Mouse (Mus musculus) embryonic facial prominence, embryonic 13.5 days (tissue): Measurements from ENCODE around the gene Oxa1l. TPM values are rescaled to one million over a fixed set of nuclear protein-coding genes. Genes with fewer than 3 reads are reported as not detected.

Experiments used
- ATAC-seq: fragments of 200-750 bp; cut with Nextera tagmentation; 2 replicates; pipeline ENCODE4 v1.8.0; 2017; ENCODE audit warnings: low read depth; ENCODE audit not compliant: insufficient number of reproducible peaks, insufficient read depth, low FRiP score, low TSS enrichment
- H3K27ac ChIP-seq: fragments of 300-500 bp; sonication (generic); 2 replicates; pipeline ENCODE4 v1.5.1; 2015; ENCODE audit warnings: moderate library complexity, mild to moderate bottlenecking, inconsistent platforms
- H3K27me3 ChIP-seq: fragments of 300-500 bp; sonication (generic); 2 replicates; pipeline ENCODE4 v1.6.1; 2015; ENCODE audit warnings: mild to moderate bottlenecking, inconsistent platforms
- H3K36me3 ChIP-seq: fragments of 300-500 bp; sonication (generic); 2 replicates; pipeline ENCODE4 v1.6.1; 2015; ENCODE audit warnings: mild to moderate bottlenecking, inconsistent platforms
- H3K4me1 ChIP-seq: fragments of 300-500 bp; sonication (generic); 2 replicates; pipeline ENCODE4 v1.6.1; 2015; ENCODE audit warnings: inconsistent platforms
- H3K4me2 ChIP-seq: fragments of 300-500 bp; sonication (generic); 2 replicates; pipeline ENCODE4 v1.6.1; 2015; ENCODE audit warnings: moderate library complexity, mild to moderate bottlenecking, inconsistent platforms
- H3K4me3 ChIP-seq: fragments of 300-500 bp; sonication (generic); 2 replicates; pipeline ENCODE4 v1.5.1; 2015; ENCODE audit warnings: mild to moderate bottlenecking, inconsistent platforms
- H3K9ac ChIP-seq: fragments of 300-500 bp; sonication (generic); 2 replicates; pipeline ENCODE4 v1.6.1; 2015; ENCODE audit warnings: mild to moderate bottlenecking, inconsistent platforms
- H3K9me3 ChIP-seq: fragments of 300-500 bp; sonication (generic); 2 replicates; pipeline ENCODE4 v1.6.1; 2016; ENCODE audit warnings: inconsistent platforms
- WGBS: fragments of 180-500 bp; shearing (Covaris S2); methylation state at CpG from one replicate; pipeline ENCODE4 v1.1.7; 2015; ENCODE audit warnings: mixed read lengths; 5-methylcytosine and 5-hydroxymethylcytosine counted together
- polyA plus RNA-seq: library from polyadenylated mRNA; unstranded; fragments of >200 nt; fragmentation: Nextera tagmentation; extraction: Ambion mirVana; gene quantifications from 2 replicates; pipeline ENCODE4 v1.2.1, GENCODE M21; 2015

The Oxa1l gene
- polyA plus RNA-seq, 1 experiment from 2014 or later = 49.4 TPM

GRCm38 (mm10) chr14:54375916-54376315, 15.3 kb downstream of the Oxa1l start:
- no peaks in the 10 kb centered on the region for H3K4me1 ChIP-seq
- H3K27ac ChIP-seq = no peak overlapping the region
- peaks cover 8% of the 10 kb centered on the region for H3K36me3 ChIP-seq
- WGBS = 76% methylated on average over 3 of the region's 3 CpGs
- ATAC-seq = no peak
- no peak overlapping the region for H3K4me2 ChIP-seq
- H3K4me3 ChIP-seq = no peak overlapping the region
- no peak overlapping the region for H3K9ac ChIP-seq
- H3K27me3 ChIP-seq = no peaks in the 10 kb centered on the region
- no peaks in the 10 kb centered on the region for H3K9me3 ChIP-seq

- WGBS = 86% methylated on average over 6 of the region's 6 CpGs
- H3K9me3 ChIP-seq = no peaks in the 10 kb centered on the region
- no peak overlapping the region for H3K27ac ChIP-seq
- H3K4me3 ChIP-seq = no peak overlapping the region
- H3K4me1 ChIP-seq = no peaks in the 10 kb centered on the region
- ATAC-seq = no peak
- no peak overlapping the region for H3K4me2 ChIP-seq
- no peaks in the 10 kb centered on the region for H3K27me3 ChIP-seq
- no peak overlapping the region for H3K9ac ChIP-seq
- H3K36me3 ChIP-seq = 0 out of 2 replicates have a peak, but pooled peaks cover 3% of the 10 kb centered on the region
Observed at GRCm38 (mm10) chr14:54377166-54377565, 16.5 kb downstream of the Oxa1l start.

GRCm38 (mm10) chr14:54379571-54379970, 18.9 kb downstream of the Oxa1l start:
- no peaks in the 10 kb centered on the region for H3K9me3 ChIP-seq
- ATAC-seq = no peak
- no peak overlapping the region for H3K4me2 ChIP-seq
- H3K27me3 ChIP-seq = no peaks in the 10 kb centered on the region
- no peak overlapping the region for H3K9ac ChIP-seq
- no peaks in the 10 kb centered on the region for H3K4me1 ChIP-seq
- H3K4me3 ChIP-seq = no peak overlapping the region
- WGBS = 79% methylated on average over 13 of the region's 13 CpGs
- H3K36me3 ChIP-seq = no peaks in the 10 kb centered on the region
- no peak overlapping the region for H3K27ac ChIP-seq

GRCm38 (mm10) chr14:54380616-54381015, 20.0 kb downstream of the Oxa1l start:
- ATAC-seq = no peak
- Histone ChIP-seq H3K4me3 (no peak overlapping the region), H3K9ac (no peak overlapping the region), H3K36me3 (no peaks in the 10 kb centered on the region), H3K9me3 (no peaks in the 10 kb centered on the region), H3K27ac (no peak overlapping the region), H3K27me3 (no peaks in the 10 kb centered on the region), H3K4me1 (no peaks in the 10 kb centered on the region), H3K4me2 (no peak overlapping the region)
- WGBS = 77% methylated on average over 4 of the region's 4 CpGs

GRCm38 (mm10) chr14:54381816-54382215, 21.2 kb downstream of the Oxa1l start:
- H3K27ac ChIP-seq = no peak overlapping the region
- no peak overlapping the region for H3K4me3 ChIP-seq
- H3K4me1 ChIP-seq = no peaks in the 10 kb centered on the region
- H3K9ac ChIP-seq = no peak overlapping the region
- no peak overlapping the region for H3K4me2 ChIP-seq
- H3K27me3 ChIP-seq = no peaks in the 10 kb centered on the region
- 78% methylated on average over 10 of the region's 10 CpGs for WGBS
- no peaks in the 10 kb centered on the region for H3K9me3 ChIP-seq
- H3K36me3 ChIP-seq = no peaks in the 10 kb centered on the region
- ATAC-seq = no peak

- no peaks in the 10 kb centered on the region for H3K27me3 ChIP-seq
- H3K4me1 ChIP-seq = no peaks in the 10 kb centered on the region
- no peak overlapping the region for H3K4me2 ChIP-seq
Observed at GRCm38 (mm10) chr14:54382641-54383040, 22.0 kb downstream of the Oxa1l start.

GRCm38 (mm10) chr14:54383355-54383771, 22.7 kb downstream of the Oxa1l start:
- 44% methylated on average over 4 of the region's 4 CpGs for WGBS
- Histone ChIP-seq H3K27me3 (no peaks in the 10 kb centered on the region), H3K27ac (no peak overlapping the region; the same call in 1 of the 2 replicates), H3K4me2 (no peak overlapping the region), H3K4me3 (no peak overlapping the region), H3K9me3 (no peaks in the 10 kb centered on the region), H3K9ac (no peak overlapping the region), H3K4me1 (no peaks in the 10 kb centered on the region), H3K36me3 (no peaks in the 10 kb centered on the region)
- no peak for ATAC-seq

More at GRCm38 (mm10) chr14:54382641-54383040, 22.0 kb downstream of the Oxa1l start:
- Histone ChIP-seq H3K4me3 (no peak overlapping the region), H3K9me3 (no peaks in the 10 kb centered on the region), H3K36me3 (no peaks in the 10 kb centered on the region), H3K27ac (no peak overlapping the region), H3K9ac (no peak overlapping the region)
- no peak for ATAC-seq
- 79% methylated on average over 9 of the region's 9 CpGs for WGBS

- H3K4me2 ChIP-seq = no peak overlapping the region
- H3K9me3 ChIP-seq = no peaks in the 10 kb centered on the region
- H3K4me1 ChIP-seq = no peaks in the 10 kb centered on the region
- H3K36me3 ChIP-seq = no peaks in the 10 kb centered on the region
- H3K9ac ChIP-seq = no peak overlapping the region
- no peaks in the 10 kb centered on the region for H3K27me3 ChIP-seq
- no peak for ATAC-seq
- no peak overlapping the region for H3K27ac ChIP-seq
- no peak overlapping the region for H3K4me3 ChIP-seq
- 89% methylated on average over 8 of the region's 8 CpGs for WGBS
Observed at GRCm38 (mm10) chr14:54384396-54384795, 23.8 kb downstream of the Oxa1l start.

GRCm38 (mm10) chr14:54385968-54386618, 25.5 kb downstream of the Oxa1l start:
- 73% methylated on average over 7 of the region's 7 CpGs for WGBS
- no peaks in the 10 kb centered on the region for H3K9me3 ChIP-seq
- no peak overlapping the region for H3K27ac ChIP-seq
- H3K9ac ChIP-seq = no peak overlapping the region
- no peaks in the 10 kb centered on the region for H3K4me1 ChIP-seq
- ATAC-seq = no peak
- no peak overlapping the region for H3K4me3 ChIP-seq
- no peaks in the 10 kb centered on the region for H3K27me3 ChIP-seq
- H3K36me3 ChIP-seq = no peaks in the 10 kb centered on the region
- no peak overlapping the region for H3K4me2 ChIP-seq

GRCm38 (mm10) chr14:54387546-54387945, 26.9 kb downstream of the Oxa1l start:
- 81% methylated on average over 6 of the region's 6 CpGs for WGBS

GRCm38 (mm10) chr14:54390843-54391242, 30.2 kb downstream of the Oxa1l start:
- H3K4me3 ChIP-seq = no peak overlapping the region
- no peak overlapping the region for H3K9ac ChIP-seq
- no peaks in the 10 kb centered on the region for H3K9me3 ChIP-seq
- no peak overlapping the region for H3K27ac ChIP-seq
- no peak for ATAC-seq
- H3K4me1 ChIP-seq = no peaks in the 10 kb centered on the region
- WGBS = 62% methylated on average over 6 of the region's 6 CpGs
- no peak overlapping the region for H3K4me2 ChIP-seq
- no peaks in the 10 kb centered on the region for H3K27me3 ChIP-seq
- H3K36me3 ChIP-seq = no peaks in the 10 kb centered on the region

More at GRCm38 (mm10) chr14:54387546-54387945, 26.9 kb downstream of the Oxa1l start:
- Histone ChIP-seq H3K4me2 (no peak overlapping the region), H3K27me3 (no peaks in the 10 kb centered on the region), H3K4me3 (no peak overlapping the region), H3K4me1 (no peaks in the 10 kb centered on the region), H3K9me3 (no peaks in the 10 kb centered on the region), H3K9ac (no peak overlapping the region), H3K27ac (no peak overlapping the region), H3K36me3 (no peaks in the 10 kb centered on the region)
- no peak for ATAC-seq

- H3K27ac ChIP-seq = no peak overlapping the region
- H3K4me2 ChIP-seq = no peak overlapping the region
- no peaks in the 10 kb centered on the region for H3K9me3 ChIP-seq
- no peak overlapping the region for H3K4me3 ChIP-seq
- no peaks in the 10 kb centered on the region for H3K36me3 ChIP-seq
- H3K27me3 ChIP-seq = no peaks in the 10 kb centered on the region
- WGBS = 66% methylated on average over 3 of the region's 3 CpGs
- ATAC-seq = no peak
- no peak overlapping the region for H3K9ac ChIP-seq
- no peaks in the 10 kb centered on the region for H3K4me1 ChIP-seq
Observed at GRCm38 (mm10) chr14:54393794-54394193, 33.2 kb downstream of the Oxa1l start.
